Mouse (Mus musculus): ENCODE measurements around the gene Kcnq4. TPM values are rescaled to one million over a fixed set of nuclear protein-coding genes. Genes with fewer than 3 reads are reported as not detected.

Gene Kcnq4
- polyA plus RNA-seq, 1 experiment = not detected

- no peak for TF ChIP-seq TAL1 (IDR thresholded peaks at IDR 0.05; ENCODE audit: low read length)
- no peak for TF ChIP-seq GATA1 (IDR thresholded peaks at IDR 0.05; ENCODE audit: low read length)
- Histone ChIP-seq H3K27me3 (ENCODE audit: control insufficient read depth) (peaks cover 100% of the 10 kb centered on the region), H3K36me3 (ENCODE audit: control insufficient read depth) (no peaks in the 10 kb centered on the region), H3K4me1 (ENCODE audit: control insufficient read depth) (peaks cover 9% of the 10 kb centered on the region), H3K9me3 (ENCODE audit: control insufficient read depth, low read length) (peaks cover 2% of the 10 kb centered on the region; the same call in 1 of the 2 replicates), H3K4me3 (replicated peaks) (peak overlapping the region; percentile 16)
These were observed 1.8 kb downstream of the Kcnq4 start for GRCm38 (mm10) chr4:120746552-120747150.

GRCm38 (mm10) chr4:120745731-120746551 is 2.5 kb downstream of the Kcnq4 start:
- Histone ChIP-seq H3K27me3 (ENCODE audit: control insufficient read depth) (peaks cover 98% of the 10 kb centered on the region), H3K36me3 (ENCODE audit: control insufficient read depth) (no peaks in the 10 kb centered on the region), H3K9me3 (ENCODE audit: control insufficient read depth, low read length) (peaks cover 2% of the 10 kb centered on the region; the same call in 1 of the 2 replicates), H3K4me3 (replicated peaks) (no peak overlapping the region), H3K4me1 (ENCODE audit: control insufficient read depth) (peaks cover 9% of the 10 kb centered on the region)
- TF ChIP-seq GATA1 (IDR thresholded peaks at IDR 0.05; ENCODE audit: low read length) = no peak
- no peak for TF ChIP-seq TAL1 (IDR thresholded peaks at IDR 0.05; ENCODE audit: low read length)

- H3K9me3 ChIP-seq (ENCODE audit: control insufficient read depth, low read length) = peaks cover 2% of the 10 kb centered on the region; the same call in 1 of the 2 replicates
- H3K36me3 ChIP-seq (ENCODE audit: control insufficient read depth) = no peaks in the 10 kb centered on the region
- peaks cover 97% of the 10 kb centered on the region for H3K27me3 ChIP-seq (ENCODE audit: control insufficient read depth)
- no peak for TF ChIP-seq TAL1 (IDR thresholded peaks at IDR 0.05; ENCODE audit: low read length)
- no peak for TF ChIP-seq GATA1 (IDR thresholded peaks at IDR 0.05; ENCODE audit: low read length)
- no peak overlapping the region for H3K4me3 ChIP-seq (replicated peaks)
- peaks cover 9% of the 10 kb centered on the region for H3K4me1 ChIP-seq (ENCODE audit: control insufficient read depth)
These were observed 4.8 kb downstream of the Kcnq4 start for GRCm38 (mm10) chr4:120743636-120744035.

GRCm38 (mm10) chr4:120741303-120741702 is 7.1 kb downstream of the Kcnq4 start:
- H3K9me3 ChIP-seq (ENCODE audit: control insufficient read depth, low read length) = no peaks in the 10 kb centered on the region
- H3K36me3 ChIP-seq (ENCODE audit: control insufficient read depth) = no peaks in the 10 kb centered on the region
- H3K4me1 ChIP-seq (ENCODE audit: control insufficient read depth) = no peaks in the 10 kb centered on the region
- no peak for TF ChIP-seq TAL1 (IDR thresholded peaks at IDR 0.05; ENCODE audit: low read length)
- TF ChIP-seq GATA1 (IDR thresholded peaks at IDR 0.05; ENCODE audit: low read length) = no peak
- no peak overlapping the region for H3K4me3 ChIP-seq (replicated peaks)
- peaks cover 96% of the 10 kb centered on the region for H3K27me3 ChIP-seq (ENCODE audit: control insufficient read depth)

GRCm38 (mm10) chr4:120734012-120734622 is 14.3 kb downstream of the Kcnq4 start:
- Histone ChIP-seq H3K4me1 (ENCODE audit: control insufficient read depth) (peaks cover 22% of the 10 kb centered on the region), H3K9me3 (ENCODE audit: control insufficient read depth, low read length) (no peaks in the 10 kb centered on the region), H3K27me3 (ENCODE audit: control insufficient read depth) (peaks cover 90% of the 10 kb centered on the region), H3K36me3 (ENCODE audit: control insufficient read depth) (no peaks in the 10 kb centered on the region), H3K4me3 (replicated peaks) (no peak overlapping the region)
- TF ChIP-seq TAL1 (IDR thresholded peaks at IDR 0.05; ENCODE audit: low read length) (no peak), GATA1 (IDR thresholded peaks at IDR 0.05; ENCODE audit: low read length) (no peak)

GRCm38 (mm10) chr4:120732737-120733136 is 15.7 kb downstream of the Kcnq4 start:
- H3K27me3 ChIP-seq (ENCODE audit: control insufficient read depth) = peaks cover 88% of the 10 kb centered on the region
- no peaks in the 10 kb centered on the region for H3K9me3 ChIP-seq (ENCODE audit: control insufficient read depth, low read length)
- TF ChIP-seq GATA1 (IDR thresholded peaks at IDR 0.05; ENCODE audit: low read length) (no peak), TAL1 (IDR thresholded peaks at IDR 0.05; ENCODE audit: low read length) (no peak)
- H3K36me3 ChIP-seq (ENCODE audit: control insufficient read depth) = no peaks in the 10 kb centered on the region
- H3K4me3 ChIP-seq (replicated peaks) = no peak overlapping the region
- peaks cover 22% of the 10 kb centered on the region for H3K4me1 ChIP-seq (ENCODE audit: control insufficient read depth)

GRCm38 (mm10) chr4:120731030-120731644 is 17.3 kb downstream of the Kcnq4 start:
- Histone ChIP-seq H3K9me3 (ENCODE audit: control insufficient read depth, low read length) (no peaks in the 10 kb centered on the region), H3K4me3 (replicated peaks) (peak overlapping the region; percentile 73), H3K36me3 (ENCODE audit: control insufficient read depth) (no peaks in the 10 kb centered on the region), H3K4me1 (ENCODE audit: control insufficient read depth) (peaks cover 22% of the 10 kb centered on the region), H3K27me3 (ENCODE audit: control insufficient read depth) (peaks cover 87% of the 10 kb centered on the region)
- TF ChIP-seq TAL1 (IDR thresholded peaks at IDR 0.05; ENCODE audit: low read length) = no peak
- no peak for TF ChIP-seq GATA1 (IDR thresholded peaks at IDR 0.05; ENCODE audit: low read length)

- H3K36me3 ChIP-seq (ENCODE audit: control insufficient read depth) = no peaks in the 10 kb centered on the region
- peak overlapping the region; percentile 73 for H3K4me3 ChIP-seq (replicated peaks)
- peaks cover 22% of the 10 kb centered on the region for H3K4me1 ChIP-seq (ENCODE audit: control insufficient read depth)
- no peaks in the 10 kb centered on the region for H3K9me3 ChIP-seq (ENCODE audit: control insufficient read depth, low read length)
- TF ChIP-seq TAL1 (IDR thresholded peaks at IDR 0.05; ENCODE audit: low read length) (no peak), GATA1 (IDR thresholded peaks at IDR 0.05; ENCODE audit: low read length) (no peak)
- H3K27me3 ChIP-seq (ENCODE audit: control insufficient read depth) = peaks cover 87% of the 10 kb centered on the region
These were observed 17.8 kb downstream of the Kcnq4 start for GRCm38 (mm10) chr4:120730574-120730973.

Data from erythroblast, embryonic 14.5 days (primary cell).